Mouse (Mus musculus): Measurements from ENCODE around the gene Methig1. TPM values are rescaled to one million over a fixed set of nuclear protein-coding genes. Genes with fewer than 3 reads are reported as not detected.
"Not testable (repeated sequence)": the region's sequence is repeated elsewhere in the genome, so short reads cannot be mapped to it uniquely, and the experiment has no call there.

The Methig1 gene
- polyA plus RNA-seq, 1 experiment from 2014 or later, result 0.15 TPM

GRCm38 (mm10) chr15:100318014-100318671 is 34.8 kb upstream of the Methig1 start:
- H3K9me3 ChIP-seq (replicated peaks; ENCODE audit: control insufficient read depth, low read length); ATAC-seq (replicated peaks; ENCODE audit: insufficient number of reproducible peaks, low FRiP score, low TSS enrichment, low read depth); DNase-seq (ENCODE audit: low spot score); H3K4me1 ChIP-seq (ENCODE audit: control insufficient read depth, insufficient read depth, low read length); H3K27me3 ChIP-seq (ENCODE audit: control insufficient read depth, insufficient read depth, low read length); H3K4me2 ChIP-seq (ENCODE audit: low read depth, low read length); H3K4me3 ChIP-seq (ENCODE audit: low read depth, low read length); H3K27ac ChIP-seq (replicated peaks; ENCODE audit: low read depth, low read length); H3K36me3 ChIP-seq (replicated peaks; ENCODE audit: control insufficient read depth, insufficient read depth, low read depth, low read length); H3K9ac ChIP-seq (replicated peaks; ENCODE audit: low read length): not testable (repeated sequence)
- WGBS, result 65% methylated on average over 4 of the region's 4 CpGs

- ATAC-seq (replicated peaks; ENCODE audit: insufficient number of reproducible peaks, low FRiP score, low TSS enrichment, low read depth) (no peak), DNase-seq (ENCODE audit: low spot score) (no peak)
- WGBS, result 80% methylated on average over 1 of the region's 1 CpGs
- Histone ChIP-seq H3K4me3 (ENCODE audit: low read depth, low read length) (no peak overlapping the region), H3K27me3 (ENCODE audit: control insufficient read depth, insufficient read depth, low read length) (no peaks in the 10 kb centered on the region), H3K9ac (replicated peaks; ENCODE audit: low read length) (no peak overlapping the region), H3K36me3 (replicated peaks; ENCODE audit: control insufficient read depth, insufficient read depth, low read depth, low read length) (no peaks in the 10 kb centered on the region), H3K9me3 (replicated peaks; ENCODE audit: control insufficient read depth, low read length) (no peaks in the 10 kb centered on the region), H3K4me2 (ENCODE audit: low read depth, low read length) (no peak overlapping the region), H3K27ac (replicated peaks; ENCODE audit: low read depth, low read length) (no peak overlapping the region), H3K4me1 (ENCODE audit: control insufficient read depth, insufficient read depth, low read length) (no peaks in the 10 kb centered on the region)
Observed at GRCm38 (mm10) chr15:100319884-100320283, 33.1 kb upstream of the Methig1 start.

- H3K27ac ChIP-seq (replicated peaks; ENCODE audit: low read depth, low read length), result no peak overlapping the region
- WGBS, result 75% methylated on average over 9 of the region's 9 CpGs
- H3K27me3 ChIP-seq (ENCODE audit: control insufficient read depth, insufficient read depth, low read length), result no peaks in the 10 kb centered on the region
Observed at GRCm38 (mm10) chr15:100320295-100320905, 32.5 kb upstream of the Methig1 start.

GRCm38 (mm10) chr15:100321134-100321533 is 31.8 kb upstream of the Methig1 start:
- Histone ChIP-seq H3K4me3 (ENCODE audit: low read depth, low read length) (no peak overlapping the region), H3K4me1 (ENCODE audit: control insufficient read depth, insufficient read depth, low read length) (no peaks in the 10 kb centered on the region), H3K4me2 (ENCODE audit: low read depth, low read length) (no peak overlapping the region), H3K9ac (replicated peaks; ENCODE audit: low read length) (no peak overlapping the region), H3K27me3 (ENCODE audit: control insufficient read depth, insufficient read depth, low read length) (no peaks in the 10 kb centered on the region), H3K27ac (replicated peaks; ENCODE audit: low read depth, low read length) (no peak overlapping the region), H3K9me3 (replicated peaks; ENCODE audit: control insufficient read depth, low read length) (no peaks in the 10 kb centered on the region), H3K36me3 (replicated peaks; ENCODE audit: control insufficient read depth, insufficient read depth, low read depth, low read length) (no peaks in the 10 kb centered on the region)
- WGBS, result 64% methylated on average over 5 of the region's 5 CpGs
- no peak for DNase-seq (ENCODE audit: low spot score)
- ATAC-seq (replicated peaks; ENCODE audit: insufficient number of reproducible peaks, low FRiP score, low TSS enrichment, low read depth), result no peak

More at GRCm38 (mm10) chr15:100320295-100320905, 32.5 kb upstream of the Methig1 start:
- Histone ChIP-seq H3K4me3 (ENCODE audit: low read depth, low read length) (no peak overlapping the region), H3K4me2 (ENCODE audit: low read depth, low read length) (no peak overlapping the region; the same call in 1 of the 2 replicates), H3K9me3 (replicated peaks; ENCODE audit: control insufficient read depth, low read length) (no peaks in the 10 kb centered on the region), H3K36me3 (replicated peaks; ENCODE audit: control insufficient read depth, insufficient read depth, low read depth, low read length) (no peaks in the 10 kb centered on the region), H3K9ac (replicated peaks; ENCODE audit: low read length) (no peak overlapping the region), H3K4me1 (ENCODE audit: control insufficient read depth, insufficient read depth, low read length) (no peaks in the 10 kb centered on the region)
- no peak for ATAC-seq (replicated peaks; ENCODE audit: insufficient number of reproducible peaks, low FRiP score, low TSS enrichment, low read depth)
- DNase-seq (ENCODE audit: low spot score), result no peak

GRCm38 (mm10) chr15:100324021-100324591 is 28.8 kb upstream of the Methig1 start:
- H3K9me3 ChIP-seq (replicated peaks; ENCODE audit: control insufficient read depth, low read length), result no peaks in the 10 kb centered on the region
- no peak for ATAC-seq (replicated peaks; ENCODE audit: insufficient number of reproducible peaks, low FRiP score, low TSS enrichment, low read depth)
- 75% methylated on average over 12 of the region's 12 CpGs for WGBS
- H3K27ac ChIP-seq (replicated peaks; ENCODE audit: low read depth, low read length), result no peak overlapping the region
- no peak for DNase-seq (ENCODE audit: low spot score)
- no peak overlapping the region for H3K4me2 ChIP-seq (ENCODE audit: low read depth, low read length)
- no peaks in the 10 kb centered on the region for H3K4me1 ChIP-seq (ENCODE audit: control insufficient read depth, insufficient read depth, low read length)
- no peaks in the 10 kb centered on the region for H3K36me3 ChIP-seq (replicated peaks; ENCODE audit: control insufficient read depth, insufficient read depth, low read depth, low read length)
- H3K9ac ChIP-seq (replicated peaks; ENCODE audit: low read length), result no peak overlapping the region
- H3K4me3 ChIP-seq (ENCODE audit: low read depth, low read length), result no peak overlapping the region
- no peaks in the 10 kb centered on the region for H3K27me3 ChIP-seq (ENCODE audit: control insufficient read depth, insufficient read depth, low read length)

GRCm38 (mm10) chr15:100325235-100325634 is 27.7 kb upstream of the Methig1 start:
- H3K27ac ChIP-seq (replicated peaks; ENCODE audit: low read depth, low read length), result no peak overlapping the region
- no peak overlapping the region for H3K9ac ChIP-seq (replicated peaks; ENCODE audit: low read length)
- H3K9me3 ChIP-seq (replicated peaks; ENCODE audit: control insufficient read depth, low read length), result no peaks in the 10 kb centered on the region
- WGBS, result 88% methylated on average over 3 of the region's 3 CpGs
- no peaks in the 10 kb centered on the region for H3K36me3 ChIP-seq (replicated peaks; ENCODE audit: control insufficient read depth, insufficient read depth, low read depth, low read length)
- ATAC-seq (replicated peaks; ENCODE audit: insufficient number of reproducible peaks, low FRiP score, low TSS enrichment, low read depth), result no peak
- no peak for DNase-seq (ENCODE audit: low spot score)
- no peak overlapping the region for H3K4me2 ChIP-seq (ENCODE audit: low read depth, low read length)
- H3K27me3 ChIP-seq (ENCODE audit: control insufficient read depth, insufficient read depth, low read length), result no peaks in the 10 kb centered on the region
- no peaks in the 10 kb centered on the region for H3K4me1 ChIP-seq (ENCODE audit: control insufficient read depth, insufficient read depth, low read length)
- no peak overlapping the region for H3K4me3 ChIP-seq (ENCODE audit: low read depth, low read length)

- not testable (repeated sequence) for H3K27ac ChIP-seq (replicated peaks; ENCODE audit: low read depth, low read length); H3K4me3 ChIP-seq (ENCODE audit: low read depth, low read length); H3K4me1 ChIP-seq (ENCODE audit: control insufficient read depth, insufficient read depth, low read length); ATAC-seq (replicated peaks; ENCODE audit: insufficient number of reproducible peaks, low FRiP score, low TSS enrichment, low read depth); H3K27me3 ChIP-seq (ENCODE audit: control insufficient read depth, insufficient read depth, low read length); H3K36me3 ChIP-seq (replicated peaks; ENCODE audit: control insufficient read depth, insufficient read depth, low read depth, low read length); H3K9ac ChIP-seq (replicated peaks; ENCODE audit: low read length); DNase-seq (ENCODE audit: low spot score); H3K9me3 ChIP-seq (replicated peaks; ENCODE audit: control insufficient read depth, low read length); H3K4me2 ChIP-seq (ENCODE audit: low read depth, low read length)
- WGBS, result 64% methylated on average over 3 of the region's 4 CpGs
Observed at GRCm38 (mm10) chr15:100328089-100328488, 24.9 kb upstream of the Methig1 start.

GRCm38 (mm10) chr15:100329336-100329735 is 23.6 kb upstream of the Methig1 start:
- not testable (repeated sequence) for ATAC-seq (replicated peaks; ENCODE audit: insufficient number of reproducible peaks, low FRiP score, low TSS enrichment, low read depth); H3K36me3 ChIP-seq (replicated peaks; ENCODE audit: control insufficient read depth, insufficient read depth, low read depth, low read length); H3K9ac ChIP-seq (replicated peaks; ENCODE audit: low read length); H3K4me2 ChIP-seq (ENCODE audit: low read depth, low read length); H3K27ac ChIP-seq (replicated peaks; ENCODE audit: low read depth, low read length); H3K27me3 ChIP-seq (ENCODE audit: control insufficient read depth, insufficient read depth, low read length); H3K9me3 ChIP-seq (replicated peaks; ENCODE audit: control insufficient read depth, low read length); H3K4me3 ChIP-seq (ENCODE audit: low read depth, low read length); DNase-seq (ENCODE audit: low spot score); H3K4me1 ChIP-seq (ENCODE audit: control insufficient read depth, insufficient read depth, low read length)
- WGBS, result 47% methylated on average over 10 of the region's 10 CpGs
